Mouse (Mus musculus): Measurements from ENCODE around the gene B3galnt1.

Gene B3galnt1

GRCm38 (mm10) chr3:69598261-69599165 is at the start of gene B3galnt1:
Gene B3galnt1 (minus strand): TSS chr3:69598960.
- peak; percentile 21 for DNase-seq (ENCODE audit: low read depth, low spot score)

DNA sequence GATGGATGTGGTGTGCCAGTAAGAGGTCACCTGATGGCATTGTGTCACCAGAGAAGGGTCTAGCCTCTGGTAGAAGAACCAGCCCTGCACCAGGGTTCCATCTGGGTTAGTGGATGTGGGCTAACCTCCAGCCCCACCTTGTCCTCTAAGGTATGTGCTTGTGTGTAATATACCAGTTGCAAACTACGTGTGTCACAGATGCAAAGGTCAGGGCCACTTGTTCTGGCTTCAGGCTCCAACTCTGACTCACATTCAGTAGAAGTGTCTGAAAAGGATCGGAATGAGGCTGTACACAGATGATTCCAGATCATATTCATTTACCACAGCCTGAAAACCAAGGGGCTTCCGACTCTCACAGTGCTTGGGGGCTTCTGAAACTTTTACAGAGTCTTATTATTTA is 35.8 kb upstream of the B3galnt1 start:
- DNase-seq (ENCODE audit: low read depth, low spot score), result no peak

DNA sequence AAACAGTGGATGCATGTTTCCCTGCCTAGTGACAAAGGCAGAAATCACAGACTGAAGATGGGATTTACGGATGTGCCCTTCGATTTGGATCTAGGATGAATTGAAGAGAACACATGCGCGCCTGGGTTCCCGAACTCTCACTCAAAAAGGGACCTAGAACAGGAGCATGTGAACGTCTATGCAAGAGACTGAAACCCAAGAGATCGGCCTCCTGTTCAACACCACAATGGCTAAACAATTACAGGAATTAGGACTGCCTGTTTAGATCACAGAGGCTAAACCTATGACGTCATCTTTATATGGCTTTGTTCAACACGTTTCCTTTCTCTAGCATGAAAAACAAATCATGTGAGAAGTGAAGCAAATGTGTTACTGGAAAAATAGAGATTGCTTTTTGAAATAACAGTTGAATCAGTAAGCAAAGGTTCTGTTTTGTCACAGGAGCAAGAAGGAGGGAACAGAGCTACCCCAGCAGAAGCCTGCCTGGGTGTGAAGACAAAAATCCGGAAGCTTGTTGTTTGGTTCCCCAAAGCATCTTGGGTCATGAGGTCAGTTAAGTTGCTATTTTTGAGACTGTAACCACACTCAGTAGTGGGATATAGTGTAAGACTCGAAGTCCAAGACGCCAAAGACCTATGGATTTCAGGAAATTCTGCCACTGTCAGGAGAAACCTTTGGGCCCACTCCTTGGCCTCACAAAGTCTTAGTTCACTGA is 35.1 kb upstream of the B3galnt1 start:
- DNase-seq (ENCODE audit: low read depth, low spot score), result no peak

- DNase-seq (ENCODE audit: low read depth, low spot score), result no peak
Observed at GRCm38 (mm10) chr3:69626963-69627590, 28.3 kb upstream of the B3galnt1 start.

DNA sequence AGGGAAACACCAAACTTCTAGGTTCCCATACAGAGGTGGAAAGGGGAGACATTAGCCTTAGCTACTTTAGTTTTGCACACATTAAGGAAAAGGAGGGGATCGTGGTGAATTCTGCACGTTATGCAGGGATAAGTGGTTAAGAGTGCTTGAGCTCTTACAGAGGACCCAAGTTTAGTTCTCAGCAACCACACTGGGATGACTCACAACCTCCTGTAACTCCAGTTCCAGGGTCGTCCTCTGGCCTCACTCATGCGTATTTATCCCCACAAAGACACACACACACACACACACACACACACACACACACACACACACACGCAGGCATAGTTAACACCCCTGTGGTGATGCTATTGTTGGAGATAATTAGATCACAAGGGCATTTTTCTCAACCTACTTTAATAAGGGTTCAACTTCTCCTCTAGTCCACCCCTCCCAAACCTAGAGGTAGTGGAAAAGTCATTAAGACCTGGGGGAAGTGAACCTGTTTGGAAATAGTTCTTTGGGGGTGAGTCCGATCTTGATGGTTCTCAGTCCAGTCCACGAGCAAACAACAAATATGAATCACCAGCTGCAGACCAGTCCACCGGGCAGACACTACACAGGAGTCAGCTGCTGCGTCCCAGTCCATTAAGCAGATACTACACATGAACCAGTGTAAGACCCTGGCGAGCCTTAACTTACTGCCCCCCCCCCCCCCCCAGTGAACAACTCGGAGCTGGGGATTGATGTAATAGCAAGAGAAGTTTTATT is 27.6 kb upstream of the B3galnt1 start:
- DNase-seq (ENCODE audit: low read depth, low spot score), result no peak

GRCm38 (mm10) chr3:69624182-69624581 is 25.4 kb upstream of the B3galnt1 start:
- no peak for DNase-seq (ENCODE audit: low read depth, low spot score)

GRCm38 (mm10) chr3:69607909-69608308 is 9.1 kb upstream of the B3galnt1 start:
- DNase-seq (ENCODE audit: low read depth, low spot score), result no peak

GRCm38 (mm10) chr3:69607468-69607867 is 8.7 kb upstream of the B3galnt1 start:
- DNase-seq (ENCODE audit: low read depth, low spot score), result no peak

- DNase-seq (ENCODE audit: low read depth, low spot score), result no peak
Observed at GRCm38 (mm10) chr3:69606923-69607322, 8.2 kb upstream of the B3galnt1 start.

GRCm38 (mm10) chr3:69599166-69599500 is 373 bp upstream of the B3galnt1 start:
- DNase-seq (ENCODE audit: low read depth, low spot score), result peak; percentile 8

DNA sequence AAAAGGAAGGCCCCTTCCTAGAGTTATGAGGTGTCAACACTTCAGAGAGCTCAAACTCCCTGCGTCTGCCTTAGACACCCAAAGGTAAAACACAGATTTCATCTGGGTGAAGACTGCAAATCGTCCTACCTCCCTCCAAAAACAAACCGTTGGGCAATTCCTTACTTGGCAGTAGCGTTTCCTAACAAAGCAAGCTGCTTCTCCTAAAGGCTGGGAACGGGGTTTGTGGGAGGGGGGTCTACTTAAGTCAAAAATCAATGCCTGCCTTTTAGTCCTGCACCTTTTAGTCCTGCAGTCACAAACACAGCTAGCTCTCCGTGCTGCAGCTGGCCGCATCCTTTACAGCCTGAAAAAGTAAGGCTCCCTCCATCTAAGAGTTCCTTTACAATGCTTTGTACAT is 944 bp downstream of the B3galnt1 start:
- DNase-seq (ENCODE audit: low read depth, low spot score), result no peak

DNA sequence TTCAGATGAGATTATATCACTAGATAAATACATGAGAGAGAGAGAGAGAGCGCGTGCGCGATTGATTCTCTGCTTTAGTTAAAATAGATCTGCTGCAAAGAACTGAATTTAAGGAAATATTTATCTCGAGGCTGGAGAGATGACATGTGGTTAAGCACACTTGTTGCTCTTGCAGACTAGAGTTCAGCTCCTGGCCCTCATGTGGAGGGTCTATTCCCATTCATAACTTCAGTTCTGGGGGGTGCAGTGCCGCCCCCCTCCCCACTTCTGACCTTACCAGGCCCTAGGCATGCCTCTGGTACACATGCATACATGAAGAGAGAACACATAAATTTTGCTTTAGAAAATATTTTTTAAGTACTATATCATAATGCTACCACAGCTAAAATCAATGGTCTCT is 1.5 kb downstream of the B3galnt1 start:
- DNase-seq (ENCODE audit: low read depth, low spot score), result no peak

DNA sequence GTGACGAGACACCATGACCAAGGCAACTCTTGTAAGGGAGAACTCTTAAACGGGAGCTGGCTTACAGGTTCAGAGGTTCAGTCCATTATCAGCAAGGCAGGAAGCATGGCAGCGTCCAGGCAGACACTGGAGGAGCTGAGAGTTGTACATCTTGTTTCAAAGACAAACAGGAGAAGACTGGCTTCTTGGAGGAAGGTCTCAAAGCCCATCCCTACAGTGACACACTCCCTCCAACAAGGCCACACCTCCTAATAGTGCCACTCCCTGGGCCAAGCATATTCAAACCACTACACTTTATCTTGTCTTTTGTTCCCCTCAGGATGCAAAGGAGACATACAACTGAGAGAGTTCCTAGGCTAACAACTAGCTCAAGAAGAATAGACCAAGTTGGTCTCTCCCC is 2.6 kb downstream of the B3galnt1 start:
- no peak for DNase-seq (ENCODE audit: low read depth, low spot score)

DNA sequence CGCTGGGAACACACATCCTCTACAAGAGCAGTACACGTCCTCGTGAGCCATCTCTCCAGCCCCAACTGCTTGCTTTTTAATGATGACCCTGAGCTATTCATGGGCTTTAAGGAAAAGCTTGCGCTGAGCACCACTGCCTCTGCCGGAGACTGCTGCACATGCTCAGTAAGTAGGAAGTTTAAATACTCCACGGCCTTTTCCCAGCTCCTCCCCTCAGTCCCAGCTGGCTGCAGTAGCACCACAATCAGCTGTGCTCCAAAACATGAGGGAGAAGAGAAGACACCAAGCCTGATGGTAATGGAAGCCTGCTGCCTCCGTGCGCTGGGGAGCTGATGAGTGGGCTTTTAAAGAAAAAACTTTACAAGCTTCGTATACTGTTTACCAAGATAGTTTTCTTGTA is 4.7 kb downstream of the B3galnt1 start:
- DNase-seq (ENCODE audit: low read depth, low spot score), result no peak

- DNase-seq (ENCODE audit: low read depth, low spot score), result no peak
Observed at GRCm38 (mm10) chr3:69593426-69593825, 5.3 kb downstream of the B3galnt1 start.

GRCm38 (mm10) chr3:69588101-69588760 is 10.5 kb downstream of the B3galnt1 start:
- DNase-seq (ENCODE audit: low read depth, low spot score), result no peak

DNA sequence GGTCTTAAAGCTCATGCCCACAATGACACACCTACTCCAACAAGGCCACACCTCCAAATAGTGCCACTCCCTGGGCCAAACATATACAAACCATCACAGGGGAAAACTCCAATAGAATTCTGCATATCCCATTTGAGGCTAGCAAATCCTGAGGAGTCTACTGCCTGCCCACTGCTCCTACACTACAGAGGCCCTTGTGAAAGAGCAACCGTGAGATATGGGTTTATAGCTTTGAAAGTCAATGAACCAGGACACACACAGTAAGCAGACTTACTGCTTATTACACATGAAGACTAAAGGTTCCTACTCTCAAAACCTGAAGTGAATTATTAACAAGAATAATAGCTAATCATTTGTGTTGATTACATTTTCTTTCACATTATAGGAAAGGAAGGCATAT is 15.0 kb downstream of the B3galnt1 start:
- no peak for DNase-seq (ENCODE audit: low read depth, low spot score)

- DNase-seq (ENCODE audit: low read depth, low spot score), result no peak
Observed at GRCm38 (mm10) chr3:69578791-69579190, 20.0 kb downstream of the B3galnt1 start.

DNA sequence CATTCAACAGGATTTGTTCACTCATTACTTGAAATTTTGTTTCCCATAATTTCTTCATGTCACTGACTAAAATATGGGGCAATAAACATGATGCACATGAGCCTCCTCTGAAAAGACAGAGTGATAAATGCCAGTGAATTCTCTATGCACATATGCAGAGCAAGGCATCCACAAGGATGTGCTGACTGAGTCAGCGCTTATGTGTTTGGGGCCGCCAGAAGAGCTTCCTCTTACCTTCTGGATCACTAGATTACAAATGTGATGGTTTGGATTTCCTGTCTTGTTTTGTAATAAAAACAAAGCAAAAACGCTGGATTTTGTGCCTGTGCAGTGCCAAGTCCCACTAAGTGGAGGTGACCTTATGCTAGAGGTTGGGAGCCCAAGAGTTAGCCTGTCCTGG is 22.0 kb downstream of the B3galnt1 start:
- no peak for DNase-seq (ENCODE audit: low read depth, low spot score)

DNA sequence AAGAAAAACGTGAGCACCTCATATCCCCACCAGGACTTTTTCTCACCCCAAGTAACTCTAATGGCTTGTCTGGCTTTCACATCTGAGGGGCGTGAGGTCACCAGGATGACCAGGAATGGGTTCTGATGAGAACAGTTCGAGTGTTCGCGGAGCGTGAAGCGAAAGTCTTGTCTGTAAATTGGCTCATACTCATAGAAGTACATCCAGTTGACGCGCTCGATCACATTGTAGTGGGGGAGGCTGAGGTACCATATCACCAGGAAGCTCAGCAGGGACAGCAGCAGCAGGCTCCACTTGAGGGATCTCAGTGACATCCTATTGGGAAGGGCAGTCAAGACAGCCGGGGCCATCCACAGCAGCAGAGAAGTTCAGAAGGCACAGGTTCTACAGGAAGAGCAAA is 23.2 kb downstream of the B3galnt1 start:
- no peak for DNase-seq (ENCODE audit: low read depth, low spot score)

DNA sequence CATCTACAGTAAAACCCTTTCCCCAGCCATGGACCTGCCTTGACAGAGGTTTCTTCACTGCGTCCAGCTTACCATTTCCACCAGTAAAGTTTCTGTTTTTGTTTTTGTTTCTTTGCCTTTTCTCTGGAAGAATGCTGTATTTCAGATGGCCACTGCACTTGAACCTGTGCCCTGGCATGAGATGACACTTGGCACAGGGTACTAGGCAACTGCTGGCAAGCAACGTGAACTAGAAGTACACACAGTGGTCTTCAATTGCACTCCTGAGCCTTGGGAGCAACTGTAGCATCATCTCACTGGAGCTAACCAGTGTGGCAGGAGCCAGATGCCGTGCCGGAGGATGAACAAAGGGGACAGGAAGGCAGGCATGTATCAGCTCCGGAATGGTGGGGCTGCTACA is 26.2 kb downstream of the B3galnt1 start:
- DNase-seq (ENCODE audit: low read depth, low spot score), result no peak

All from skeletal muscle tissue, adult 2 months (tissue).